Mouse (Mus musculus) thymus, adult 2 months (tissue): ENCODE results near the gene 1700009N14Rik.

Experiments
- CTCF ChIP-seq: fragments of 200-500 bp; IDR thresholded peaks from 2 replicates; pipeline ENCODE4 v1.5.1; 2012; ENCODE audit warnings: mild to moderate bottlenecking, control low read depth, low read length, moderate library complexity, borderline replicate concordance; ENCODE audit not compliant: control insufficient read depth, poor library complexity, insufficient read depth; ENCODE audit errors: extremely low read depth
- POLR2A ChIP-seq: fragments of 200-500 bp; IDR thresholded peaks from 2 replicates; pipeline ENCODE4 v1.6.1; 2012; ENCODE audit warnings: mild to moderate bottlenecking, low read length, control low read depth, moderate library complexity; ENCODE audit not compliant: control insufficient read depth, poor library complexity, insufficient read depth; ENCODE audit errors: extremely low read depth

DNA sequence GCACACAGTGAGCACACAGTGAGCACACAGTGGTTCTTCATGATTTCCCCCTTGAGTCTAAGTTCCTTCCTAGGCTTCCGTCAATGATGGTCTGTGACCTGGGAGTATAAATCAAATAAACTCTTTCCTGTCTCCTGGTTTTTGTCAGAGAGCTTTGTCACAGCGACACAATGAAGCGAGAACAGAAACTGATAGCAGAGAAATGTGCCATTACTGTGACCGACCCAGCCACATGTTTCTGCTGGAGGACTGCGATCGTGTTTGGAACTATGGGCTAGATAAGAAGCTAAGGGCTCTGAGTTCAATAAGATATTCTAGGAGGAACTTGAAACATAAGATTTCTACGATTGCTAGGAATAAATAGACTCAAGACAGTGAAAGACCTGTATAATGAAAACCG, 36.3 kb downstream of the 1700009N14Rik start:
- TF ChIP-seq CTCF (no peak), POLR2A (no peak)
